ENCODE assay signal across 26 mouse cellular contexts in genomic region chr1:180178340-180178739, GRCm38 (mm10). TPM values are rescaled to one million over a fixed set of nuclear protein-coding genes. Genes with fewer than 3 reads are reported as not detected.
DNase-seq lines count a peak whose midpoint lies in the region; ATAC-seq and TF ChIP-seq lines count a peak whose summit lies in the region.
"Had no signal": no experiment of that assay in that cellular context is flagged by ENCODE, and none has a peak within 500 bp of the region (broad histone marks: within the 10 kb centered on the region; RNA-seq: fewer than 3 reads in every experiment).

No protein-coding gene starts in this region.

- no peaks in the 10 kb centered on the region for H3K27me3 ChIP-seq in heart, adult 2 months (ENCODE audit: control insufficient read depth, insufficient read depth, low read length)
- no peaks in the 10 kb centered on the region for H3K27me3 ChIP-seq in liver, adult 2 months (ENCODE audit: control insufficient read depth, insufficient read depth, low read length)
- no peaks in the 10 kb centered on the region for H3K27me3 ChIP-seq in liver, embryonic 12.5 days (replicated peaks)
- no peaks in the 10 kb centered on the region for H3K27me3 ChIP-seq in small intestine, adult 2 months (ENCODE audit: control insufficient read depth, insufficient read depth, low read length)
- H3K27me3 ChIP-seq: hindbrain, embryonic 13.5 days; kidney, embryonic 15.5 days; liver, embryonic 15.5 days; midbrain, embryonic 12.5 days; neural tube, embryonic 12.5 days had no signal

- peak overlapping the region; percentile 30; the same call in 1 of the 2 replicates for H3K9ac ChIP-seq in heart, adult 2 months (ENCODE audit: low read depth, low read length)
- H3K9ac ChIP-seq in liver, adult 2 months (ENCODE audit: low read depth, low read length) = 0 out of 2 replicates have a peak overlapping the region, but pooled peaks have one; percentile 17
- H3K9ac ChIP-seq in liver, embryonic 12.5 days = no peak overlapping the region
- H3K9ac ChIP-seq: forebrain, postnatal 0 days; hindbrain, embryonic 13.5 days; kidney, embryonic 15.5 days; liver, embryonic 15.5 days; midbrain, embryonic 12.5 days; neural tube, embryonic 12.5 days had no signal

- TF ChIP-seq CTCF in heart, adult 2 months (IDR thresholded peaks at IDR 0.05) = no peak
- TF ChIP-seq CTCF in liver, adult 2 months (IDR thresholded peaks at IDR 0.05; ENCODE audit: low read depth, low read length) = no peak
- no peak for TF ChIP-seq CTCF in small intestine, adult 2 months (IDR thresholded peaks at IDR 0.05; ENCODE audit: extremely low read depth, insufficient read length, insufficient replicate concordance, low read depth, low read length)

- DNase-seq in cerebellum, postnatal 14 days = peak; percentile 46 to 66
- DNase-seq in cerebellum, postnatal 4 days (ENCODE audit: low spot score in 2 of 2) = no peak
- DNase-seq in heart, adult 2 months = no peak
- no peak for DNase-seq in heart, adult 8-10 months (ENCODE audit: low spot score)
- DNase-seq in liver, adult 2 months (ENCODE audit: extremely low read depth, low read depth, low spot score) = no peak
- no peak for DNase-seq in right cerebral cortex, postnatal 14 days
- DNase-seq: adrenal gland, adult 2 months; forebrain, postnatal 0 days; gastrocnemius, postnatal 14 days; heart, postnatal 4 days; kidney, adult 11 months; layer of hippocampus, postnatal 36 days; left cerebral cortex, postnatal 4 days; right cerebral cortex, adult 18-20 months; right cerebral cortex, postnatal 4 days had no signal

- WGBS in heart, adult 2 months = 70% methylated on average over 9 of the region's 9 CpGs
- WGBS in liver, adult 2 months = 46% methylated on average over 9 of the region's 9 CpGs
- 88% methylated on average over 9 of the region's 9 CpGs for WGBS in liver, embryonic 12.5 days (ENCODE audit: insufficient replicate concordance)
- 48% methylated on average over 9 of the region's 9 CpGs for WGBS in small intestine, adult 2 months

- peaks cover 11% of the 10 kb centered on the region; the same call in 1 of the 2 replicates for H3K4me1 ChIP-seq in heart, adult 2 months (ENCODE audit: control insufficient read depth, insufficient read depth, low read length)
- H3K4me1 ChIP-seq in liver, adult 2 months (ENCODE audit: control insufficient read depth, insufficient read depth, low read length) = peaks cover 69% of the 10 kb centered on the region
- H3K4me1 ChIP-seq in liver, embryonic 12.5 days = 0 out of 2 replicates have a peak, but pooled peaks cover 10% of the 10 kb centered on the region
- H3K4me1 ChIP-seq in small intestine, adult 2 months (ENCODE audit: control insufficient read depth, insufficient read depth, insufficient read length, low read length) = peaks cover 40% of the 10 kb centered on the region
- H3K4me1 ChIP-seq: hindbrain, embryonic 13.5 days; midbrain, embryonic 12.5 days; neural tube, embryonic 12.5 days had no signal

- no peaks in the 10 kb centered on the region for H3K9me3 ChIP-seq in liver, embryonic 12.5 days (replicated peaks)
- H3K9me3 ChIP-seq: hindbrain, embryonic 13.5 days; kidney, embryonic 15.5 days; liver, embryonic 15.5 days; megakaryocyte, embryonic 14.5 days; midbrain, embryonic 12.5 days; neural tube, embryonic 12.5 days had no signal

- H3K4me3 ChIP-seq in heart, adult 2 months = no peak overlapping the region
- H3K4me3 ChIP-seq in liver, adult 2 months (ENCODE audit: insufficient read depth, low read depth, low read length) = no peak overlapping the region
- no peak overlapping the region for H3K4me3 ChIP-seq in liver, embryonic 12.5 days
- H3K4me3 ChIP-seq in small intestine, adult 2 months (ENCODE audit: low read depth, low read length) = no peak overlapping the region
- H3K4me3 ChIP-seq: erythroblast, embryonic 14.5 days; hindbrain, embryonic 13.5 days; kidney, embryonic 15.5 days; liver, embryonic 15.5 days; megakaryocyte, embryonic 14.5 days; midbrain, embryonic 12.5 days; myocyte; neural tube, embryonic 12.5 days had no signal

- H3K4me2 ChIP-seq in liver, embryonic 12.5 days = no peak overlapping the region
- H3K4me2 ChIP-seq: hindbrain, embryonic 13.5 days; kidney, embryonic 15.5 days; liver, embryonic 15.5 days; midbrain, embryonic 12.5 days; neural tube, embryonic 12.5 days had no signal

- peaks cover 3% of the 10 kb centered on the region; the same call in 1 of the 2 replicates for H3K36me3 ChIP-seq in heart, adult 2 months (ENCODE audit: control insufficient read depth, insufficient read depth, low read length)
- H3K36me3 ChIP-seq in liver, adult 2 months (ENCODE audit: control insufficient read depth, insufficient read depth, low read length) = peaks cover 15% of the 10 kb centered on the region; the same call in 1 of the 2 replicates
- H3K36me3 ChIP-seq in liver, embryonic 12.5 days = no peaks in the 10 kb centered on the region
- 0 out of 2 replicates have a peak, but pooled peaks cover 2% of the 10 kb centered on the region for H3K36me3 ChIP-seq in small intestine, adult 2 months (ENCODE audit: control insufficient read depth, insufficient read depth, low read length)
- H3K36me3 ChIP-seq: hindbrain, embryonic 13.5 days; kidney, embryonic 15.5 days; liver, embryonic 15.5 days; midbrain, embryonic 12.5 days; neural tube, embryonic 12.5 days had no signal

- TF ChIP-seq POLR2A in heart, adult 2 months (IDR thresholded peaks at IDR 0.05; ENCODE audit: insufficient read depth, low read depth, low read length) = no peak
- no peak for TF ChIP-seq POLR2A in liver, adult 2 months (IDR thresholded peaks at IDR 0.05; ENCODE audit: extremely low read depth, insufficient read depth, low read length)
- no peak for TF ChIP-seq POLR2A in small intestine, adult 2 months (IDR thresholded peaks at IDR 0.05; ENCODE audit: low read depth, low read length)

- no peaks in the 10 kb centered on the region; the same call in 1 of the 2 replicates for H3K79me2 ChIP-seq in heart, adult 2 months (replicated peaks; ENCODE audit: control insufficient read depth, insufficient read depth, low read length)
- H3K79me2 ChIP-seq in liver, adult 2 months (ENCODE audit: control insufficient read depth, insufficient read depth, low read length) = peaks cover 36% of the 10 kb centered on the region

- TF ChIP-seq EP300 in heart, adult 2 months (IDR thresholded peaks at IDR 0.05; ENCODE audit: insufficient read depth, low read depth, low read length) = no peak

- no peak for ATAC-seq in liver, embryonic 12.5 days
- ATAC-seq: CD4-positive, CD25-positive, alpha-beta regulatory T cell, adult 4 months; forebrain, postnatal 0 days had no signal

- peak overlapping the region; percentile 87 for H3K27ac ChIP-seq in heart, adult 2 months
- H3K27ac ChIP-seq in liver, adult 2 months (replicated peaks; ENCODE audit: insufficient read depth, low read depth, low read length) = peak overlapping the region; percentile 50
- H3K27ac ChIP-seq in liver, embryonic 12.5 days = no peak overlapping the region
- H3K27ac ChIP-seq in small intestine, adult 2 months (ENCODE audit: insufficient read depth, low read depth, low read length) = 0 out of 2 replicates have a peak overlapping the region, but pooled peaks have one; percentile 4
- H3K27ac ChIP-seq: hindbrain, embryonic 13.5 days; kidney, embryonic 15.5 days; liver, embryonic 15.5 days; midbrain, embryonic 12.5 days; neural tube, embryonic 12.5 days had no signal

- intact Hi-C loops in heart, adult 2 months (cut with DNase I) = no loop called here

RNA-seq across cellular contexts. Expression of gene Coq8a, which starts 21.1 kb away (rescaled TPM):
- total RNA-seq in heart, adult 2 months (2021) = 100 to 1,000 TPM; 783 to 919 TPM
- polyA plus RNA-seq in heart, adult 2 months (2012; rRNA removed) = 468 and 899 TPM in 2 replicates
- 1,000 to 10,000 TPM in 1 of 4 experiments, 100 to 1,000 TPM in 3; 923 to 1,131 (median 957) TPM for total RNA-seq in heart, adult 8-10 months (2022)
- total RNA-seq in liver, adult 2 months (2014; rRNA removed) = 137 and 197 TPM in 2 replicates
- polyA plus RNA-seq in liver, adult 2 months (2012; rRNA removed) = 387 and 444 TPM in 2 replicates
- polyA plus RNA-seq in liver, embryonic 12.5 days (2016; fragmentation: Nextera tagmentation; extraction: Ambion mirVana) = 5.0 and 7.8 TPM in 2 replicates
- polyA plus RNA-seq in small intestine, adult 2 months (2012; rRNA removed) = 7.4 and 13.2 TPM in 2 replicates

Comparison
In these comparisons a context has a peak if more than half of its experiments do, and no peak if none do; other contexts are left out.
1. DNase-seq: peak in cerebellum, postnatal 14 days (2 of 2); none in cerebellum, postnatal 4 days (0 of 2), heart, adult 2 months (0 of 2), heart, adult 8-10 months (single experiment), liver, adult 2 months (single experiment) and right cerebral cortex, postnatal 14 days (single experiment).
2. RNA of gene Coq8a, which starts 21.1 kb away (polyA plus RNA-seq): 468 to 899 TPM in heart, adult 2 months and 387 to 444 TPM in liver, adult 2 months; 7.4 to 13.2 TPM in small intestine, adult 2 months and 5.0 to 7.8 TPM in liver, embryonic 12.5 days; every median in the first group is over 10 times any median in the second.